Mouse (Mus musculus) forebrain, embryonic 10.5 days (tissue): ENCODE results near the gene Gm5039. TPM values are rescaled to one million over a fixed set of nuclear protein-coding genes. Genes with fewer than 3 reads are reported as not detected.
"Not testable (repeated sequence)": the region's sequence is repeated elsewhere in the genome, so short reads cannot be mapped to it uniquely, and the experiment has no call there.

ENCODE experiments used
- DNase-seq: peaks from one replicate; pipeline ENCODE4 v3.0.0-alpha.2; 2017; ENCODE audit warnings: low spot score; ENCODE audit errors: extremely low spot score
- H3K27ac ChIP-seq: fragments of 300-500 bp; sonication (generic); 2 replicates; pipeline ENCODE4 v1.5.1; 2016; ENCODE audit warnings: mild to moderate bottlenecking
- H3K27me3 ChIP-seq: fragments of 300-500 bp; sonication (generic); 2 replicates; pipeline ENCODE4 v1.6.1; 2016; ENCODE audit warnings: mild to moderate bottlenecking; ENCODE audit not compliant: poor library complexity, severe bottlenecking
- H3K36me3 ChIP-seq: fragments of 300-500 bp; sonication (generic); replicated peaks from 2 replicates; pipeline ENCODE4 v1.6.1; 2016; ENCODE audit warnings: mild to moderate bottlenecking, moderate library complexity
- H3K4me1 ChIP-seq: fragments of 300-500 bp; sonication (generic); 2 replicates; pipeline ENCODE4 v1.6.1; 2016
- H3K4me3 ChIP-seq: fragments of 300-500 bp; sonication (generic); 2 replicates; pipeline ENCODE4 v1.5.1; 2016; ENCODE audit warnings: mild to moderate bottlenecking, moderate library complexity
- H3K9me3 ChIP-seq: fragments of 300-500 bp; sonication (generic); 2 replicates; pipeline ENCODE4 v1.6.1; 2016; ENCODE audit warnings: mild to moderate bottlenecking, moderate library complexity
- WGBS: fragments of 180-500 bp; shearing (Covaris S2); methylation state at CpG from one replicate; pipeline ENCODE4 v1.1.7; 2016; 5-methylcytosine and 5-hydroxymethylcytosine counted together
- polyA plus RNA-seq: library from polyadenylated mRNA; unstranded; fragments of >200 nt; fragmentation: Nextera tagmentation; extraction: Ambion mirVana; gene quantifications from 2 replicates; pipeline ENCODE4 v1.2.1, GENCODE M21; 2016

Gm5039 gene
- polyA plus RNA-seq, 1 experiment from 2014 or later: not detected

DNA sequence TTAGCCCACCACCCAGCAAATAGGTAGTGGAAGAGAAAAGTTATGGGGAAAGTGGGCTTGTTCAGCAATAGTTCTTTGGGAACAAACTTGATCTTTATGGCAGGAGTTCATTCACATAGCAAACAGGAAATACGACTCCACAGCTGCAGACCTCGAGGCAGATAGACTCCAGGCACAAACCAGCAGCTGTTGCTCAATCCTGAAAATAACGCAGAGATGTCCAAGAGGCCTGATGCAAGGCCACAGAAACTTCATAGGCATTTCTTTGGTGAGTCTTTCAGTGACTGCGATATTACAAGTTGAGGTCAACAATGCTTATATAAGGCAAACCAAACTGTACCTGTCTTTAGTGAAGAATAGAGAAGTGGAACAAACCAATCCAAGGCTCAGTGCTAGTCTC lies 30.7 kb downstream of the Gm5039 start:
- H3K27ac ChIP-seq, H3K9me3 ChIP-seq, H3K36me3 ChIP-seq, DNase-seq, H3K27me3 ChIP-seq, H3K4me3 ChIP-seq, H3K4me1 ChIP-seq: not testable (repeated sequence)
- WGBS: 77% methylated on average over 4 of the region's 4 CpGs

DNA sequence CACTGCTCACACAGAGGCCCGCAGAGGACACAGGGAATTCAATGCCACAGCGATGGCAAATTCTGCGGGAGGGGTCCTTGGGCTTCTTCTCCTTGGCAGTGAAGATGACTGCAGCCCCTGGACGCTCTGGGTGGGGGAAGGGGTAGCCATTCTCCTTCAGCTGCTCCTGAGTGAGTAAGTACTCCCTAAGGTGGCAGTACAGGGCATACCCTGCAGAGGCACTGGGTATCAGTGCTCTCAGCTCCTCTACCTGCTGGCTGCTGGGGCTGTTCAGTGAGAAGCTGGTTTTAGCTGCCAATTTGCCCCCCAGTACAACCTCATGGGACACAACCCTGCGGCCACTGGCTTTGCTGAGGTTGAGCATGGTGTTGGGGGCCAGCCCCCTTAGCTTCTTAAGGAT lies 38.6 kb downstream of the Gm5039 start:
- not testable (repeated sequence) for H3K4me1 ChIP-seq, H3K36me3 ChIP-seq, H3K9me3 ChIP-seq, DNase-seq, H3K4me3 ChIP-seq, H3K27me3 ChIP-seq, H3K27ac ChIP-seq
- WGBS: 89% methylated on average over 5 of the region's 5 CpGs

DNA sequence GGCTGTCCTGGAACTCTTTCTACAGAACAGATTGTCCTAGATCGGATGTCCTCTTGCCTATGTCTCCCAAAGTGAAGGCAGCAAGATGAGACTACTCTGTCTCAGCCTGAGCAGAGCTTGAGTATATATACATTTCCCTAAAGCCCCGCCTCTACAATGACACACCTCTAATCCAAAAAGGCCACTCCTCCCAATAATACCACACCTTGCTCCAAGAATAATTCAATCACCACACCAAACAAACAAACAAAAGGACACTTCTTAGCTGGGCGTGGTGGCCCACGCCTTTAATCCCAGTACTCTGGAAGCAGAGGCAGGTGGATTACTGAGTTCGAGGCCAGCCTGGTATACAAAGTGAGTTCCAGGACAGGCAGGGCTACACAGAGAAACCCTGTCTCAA lies 49.4 kb downstream of the Gm5039 start, which contains the start of gene Gm5662:
Gene Gm5662, minus strand, starts transcription at position 101 of the 400 bp plus-strand sequence.
- H3K9me3 ChIP-seq, H3K4me1 ChIP-seq, H3K36me3 ChIP-seq, H3K4me3 ChIP-seq, H3K27ac ChIP-seq, DNase-seq, H3K27me3 ChIP-seq: not testable (repeated sequence)
- WGBS: 87% methylated on average over 5 of the region's 5 CpGs

Other genes starting within 250 kb of the Gm5039 start
- gene Gm16368, start 240.3 kb downstream of the Gm5039 start, polyA plus RNA-seq: not detected in 2 replicates
- not detected in 2 replicates for gene Gm10436, start 141.9 kb downstream of the Gm5039 start, polyA plus RNA-seq
- gene Gm8332, start 73.9 kb downstream of the Gm5039 start, polyA plus RNA-seq: not detected in 2 replicates
- not detected in 2 replicates for gene Gm5662, start 49.5 kb downstream of the Gm5039 start, polyA plus RNA-seq
- gene Adck1, start 36.5 kb upstream of the Gm5039 start, polyA plus RNA-seq: 19.8 and 22.4 TPM in 2 replicates